Mouse (Mus musculus) bone marrow macrophage, adult 2 months (primary cell): ENCODE data around the gene Eri2. TPM values are rescaled to one million over a fixed set of nuclear protein-coding genes. Genes with fewer than 3 reads are reported as not detected.
"Not testable (repeated sequence)": the region's sequence is repeated elsewhere in the genome, so short reads cannot be mapped to it uniquely, and the experiment has no call there.

Source experiments
- H3K27ac ChIP-seq: 2 replicates; pipeline ENCODE4 v1.5.1; 2012; ENCODE audit warnings: low read depth, low read length; ENCODE audit not compliant: insufficient read depth
- H3K4me1 ChIP-seq: 2 replicates; pipeline ENCODE4 v1.6.1; 2012; ENCODE audit warnings: low read length; ENCODE audit not compliant: control insufficient read depth, insufficient read depth
- H3K4me3 ChIP-seq: 2 replicates; pipeline ENCODE4 v1.5.1; 2012; ENCODE audit warnings: mild to moderate bottlenecking, low read length, moderate library complexity; ENCODE audit not compliant: insufficient read depth
- CTCF ChIP-seq: IDR thresholded peaks from 2 replicates; pipeline ENCODE4 v1.5.1; 2012; ENCODE audit warnings: low read depth, mild to moderate bottlenecking, low read length, moderate library complexity
- POLR2A ChIP-seq: IDR thresholded peaks from 2 replicates; pipeline ENCODE4 v1.6.1; 2012; ENCODE audit warnings: mild to moderate bottlenecking, low read depth, low read length, borderline replicate concordance
- polyA plus RNA-seq: library from polyadenylated mRNA; stranded (reverse); fragments of >200 nt; gene quantifications from 2 replicates; pipeline ENCODE4 v1.2.4, GENCODE M21; 2012; ENCODE audit not compliant: missing spikeins, insufficient read depth, insufficient read length

The Eri2 gene
- polyA plus RNA-seq, 1 experiment = 9.6 TPM

DNA sequence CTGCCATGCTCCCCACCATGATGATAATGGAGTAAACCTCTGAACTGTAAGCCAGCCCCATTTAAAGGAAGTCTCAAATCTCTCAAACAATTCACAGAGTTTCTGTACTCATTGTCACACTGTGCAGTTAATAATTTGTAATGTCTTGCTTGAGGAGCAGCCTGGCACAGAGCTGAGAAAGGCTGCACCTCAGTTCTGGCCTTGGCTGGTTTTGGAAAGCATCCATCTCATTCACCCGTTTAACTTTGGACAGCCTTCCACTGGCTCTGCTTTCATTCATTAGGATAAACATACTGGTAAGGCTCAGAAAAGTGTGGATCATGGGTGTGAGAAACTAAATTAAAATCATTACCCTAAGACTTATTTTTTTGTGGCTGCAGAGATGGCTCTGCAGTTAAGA lies 48.0 kb downstream of the Eri2 start:
- no peak for TF ChIP-seq POLR2A
- no peak for TF ChIP-seq CTCF
- Histone ChIP-seq H3K4me3 (no peak overlapping the region), H3K4me1 (no peaks in the 10 kb centered on the region), H3K27ac (no peak overlapping the region)

DNA sequence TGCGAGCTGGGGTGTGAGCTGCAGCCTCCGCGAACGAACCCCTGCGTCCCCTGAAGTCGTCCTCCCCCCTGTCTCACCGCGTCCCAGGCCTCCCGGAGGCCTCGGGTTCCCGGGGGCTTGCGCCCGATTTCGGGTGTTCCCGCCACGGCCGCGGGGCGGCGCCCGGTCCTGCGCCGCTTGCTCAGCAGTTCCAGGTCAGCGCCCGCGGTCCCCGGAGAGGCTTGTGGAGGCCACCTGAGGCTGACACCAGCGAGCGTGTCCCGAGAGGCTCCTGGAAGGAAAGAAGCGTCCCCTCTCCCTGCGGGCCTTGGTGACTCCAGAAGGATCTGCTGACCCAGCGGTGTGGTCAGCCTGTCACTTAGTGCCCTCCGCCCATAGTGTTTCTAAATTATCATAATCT lies 49.5 kb downstream of the Eri2 start:
- Histone ChIP-seq H3K4me3 (no peak overlapping the region), H3K27ac (no peak overlapping the region), H3K4me1 (no peaks in the 10 kb centered on the region)
- no peak for TF ChIP-seq POLR2A
- 0 out of 2 replicates have a peak, but pooled peaks have one; percentile 7 for TF ChIP-seq CTCF

DNA sequence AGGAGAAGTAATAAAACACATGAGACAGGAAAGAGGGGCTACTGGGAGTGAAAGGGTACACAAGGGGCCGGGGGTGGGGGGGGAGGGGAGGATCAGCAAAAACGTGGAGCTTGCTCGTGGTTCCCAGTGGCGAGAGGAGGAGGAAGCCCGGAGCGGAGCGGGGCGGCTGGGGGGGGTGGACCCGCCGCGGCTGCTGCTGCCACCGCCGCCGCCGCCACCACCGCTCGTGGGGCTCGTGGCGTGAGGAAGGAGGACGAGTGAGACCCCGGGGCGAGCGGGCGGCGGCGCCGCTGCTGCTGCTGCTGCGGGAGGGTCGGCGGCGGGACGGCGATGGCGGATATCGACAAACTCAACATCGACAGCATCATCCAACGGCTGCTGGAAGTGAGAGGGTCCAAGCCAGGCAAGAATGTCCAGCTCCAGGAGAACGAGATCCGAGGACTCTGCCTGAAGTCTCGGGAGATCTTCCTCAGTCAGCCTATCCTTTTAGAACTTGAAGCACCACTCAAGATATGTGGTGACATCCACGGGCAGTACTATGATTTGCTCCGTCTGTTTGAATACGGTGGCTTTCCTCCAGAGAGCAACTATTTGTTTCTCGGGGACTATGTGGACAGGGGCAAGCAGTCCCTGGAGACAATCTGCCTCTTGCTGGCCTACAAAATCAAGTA lies 53.9 kb downstream of the Eri2 start:
- not testable (repeated sequence) for H3K4me1 ChIP-seq, H3K27ac ChIP-seq
- H3K4me3 ChIP-seq = peak overlapping the region; percentile 8; the same call in 1 of the 2 replicates

DNA sequence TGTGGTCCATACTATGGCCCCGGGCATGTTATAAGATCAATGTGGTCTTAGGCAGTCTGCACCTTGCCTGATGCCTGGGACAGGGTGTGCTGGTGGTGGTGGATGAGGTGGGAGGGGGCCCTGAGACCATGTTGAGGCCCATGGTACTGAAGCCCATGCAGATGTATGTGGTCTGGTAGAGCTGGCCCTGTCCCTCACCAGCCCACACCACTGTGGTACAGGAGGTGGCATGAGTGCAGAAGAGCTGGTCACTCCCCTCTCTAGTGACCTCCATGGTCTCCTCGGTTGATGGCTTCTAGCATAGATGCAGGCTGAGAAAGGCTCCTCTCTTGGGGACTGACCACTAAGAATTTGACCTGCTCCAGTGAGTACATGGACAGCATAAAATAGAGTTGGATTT lies 55.0 kb downstream of the Eri2 start:
- no peaks in the 10 kb centered on the region for H3K4me1 ChIP-seq
- H3K27ac ChIP-seq = no peak overlapping the region
- no peak for TF ChIP-seq CTCF
- no peak for TF ChIP-seq POLR2A
- no peak overlapping the region for H3K4me3 ChIP-seq

DNA sequence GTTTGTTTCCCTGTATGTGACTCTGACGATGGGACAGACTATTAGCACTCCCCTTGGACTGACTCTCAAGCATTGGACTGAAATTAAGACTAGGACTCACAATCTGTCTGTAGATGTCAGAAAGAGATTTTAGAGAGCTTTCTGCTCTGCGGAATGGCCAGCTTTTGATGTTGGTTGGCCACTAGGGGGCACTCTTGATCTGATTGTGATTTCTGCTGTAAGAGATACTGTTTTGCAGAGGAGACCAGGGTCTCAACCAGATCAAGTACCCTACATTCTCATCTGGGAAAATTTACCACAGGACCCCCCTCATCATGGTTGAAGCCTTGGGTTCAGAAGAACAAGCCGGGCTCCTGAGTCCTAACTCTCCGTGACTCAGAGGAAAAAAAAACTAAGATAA lies 62.6 kb downstream of the Eri2 start:
- not testable (repeated sequence) for H3K27ac ChIP-seq, H3K4me1 ChIP-seq, H3K4me3 ChIP-seq

DNA sequence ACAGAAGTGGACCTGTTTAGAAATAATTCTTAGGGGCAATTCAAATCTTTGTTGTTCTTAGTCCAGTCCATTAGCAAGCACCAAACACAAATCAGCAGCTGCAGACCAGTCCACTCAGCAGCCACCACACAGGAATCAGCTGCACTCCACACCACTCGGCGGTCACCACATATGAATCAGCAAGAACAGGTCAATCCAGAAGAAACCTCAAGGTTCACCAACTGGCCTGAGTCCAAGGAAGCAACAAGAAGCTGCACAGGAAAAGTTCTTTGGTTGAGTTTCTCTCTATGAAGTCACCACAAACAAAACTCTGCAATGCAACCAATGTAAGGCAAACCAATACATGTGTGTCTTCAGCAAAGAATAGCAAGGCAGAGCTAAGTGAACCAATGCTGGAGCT lies 66.2 kb downstream of the Eri2 start:
- no peak overlapping the region for H3K4me3 ChIP-seq
- no peaks in the 10 kb centered on the region for H3K4me1 ChIP-seq
- no peak overlapping the region for H3K27ac ChIP-seq
- no peak for TF ChIP-seq POLR2A
- no peak for TF ChIP-seq CTCF

DNA sequence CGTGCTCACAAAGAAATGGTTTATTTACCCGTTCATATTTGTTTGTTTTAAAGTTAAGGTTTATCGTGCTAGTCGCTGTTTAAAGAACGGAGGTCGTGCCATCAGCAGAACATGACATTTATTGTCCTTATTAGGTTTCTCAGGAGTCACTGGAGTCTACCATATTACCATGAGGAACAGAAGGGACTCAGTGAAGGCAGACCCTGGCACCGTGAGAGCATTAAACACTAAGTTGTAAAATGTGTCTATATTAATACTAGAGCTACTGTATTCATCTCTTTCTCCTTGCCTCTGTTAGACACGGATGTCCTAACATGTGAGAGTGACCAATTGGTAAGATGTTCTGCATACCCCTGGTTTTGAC lies 72.9 kb downstream of the Eri2 start:
- Histone ChIP-seq H3K27ac (no peak overlapping the region), H3K4me3 (peak overlapping the region; percentile 84)
- TF ChIP-seq CTCF (no peak), POLR2A (no peak)

DNA sequence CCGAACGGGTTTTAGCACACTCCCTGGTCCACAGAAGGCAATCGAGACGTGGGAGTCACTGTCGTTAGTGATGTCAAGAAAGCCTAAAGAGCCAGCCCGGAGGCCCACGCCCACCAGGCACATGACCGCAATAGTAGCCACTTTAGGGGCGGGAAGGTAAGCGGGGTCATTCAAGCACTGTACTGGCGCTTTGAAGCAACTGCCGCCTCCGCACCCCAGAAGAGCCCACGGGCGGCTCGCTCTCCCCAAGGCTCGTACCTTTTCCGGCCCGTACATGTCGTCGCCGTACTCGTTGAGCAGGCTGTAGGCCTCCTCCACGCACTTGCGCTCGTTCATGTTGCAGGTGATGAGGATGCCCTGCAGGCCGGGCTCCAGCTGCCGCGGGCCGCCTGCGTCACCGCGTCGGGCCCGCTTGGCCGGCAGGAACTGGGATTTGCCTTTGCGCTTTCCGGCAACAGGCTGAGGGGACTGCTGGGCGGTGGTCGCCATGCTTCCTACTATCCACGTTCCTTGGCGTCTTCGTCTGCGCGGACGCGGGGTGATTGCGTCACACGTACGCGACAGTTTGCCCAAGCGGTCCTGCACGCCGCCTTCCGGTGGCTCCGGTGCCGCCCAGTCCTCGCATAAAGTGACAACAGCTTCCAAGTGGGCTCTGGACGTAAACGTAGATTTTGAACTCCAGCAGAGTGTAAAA lies 73.5 kb downstream of the Eri2 start, which contains the start of gene Thumpd1:
Thumpd1 (minus strand) TSS at position 546 of the 694 bp plus-strand sequence.
- TF ChIP-seq POLR2A = no peak
- no peak for TF ChIP-seq CTCF
- peaks cover 3% of the 10 kb centered on the region for H3K4me1 ChIP-seq
- H3K27ac ChIP-seq = peak within 1 kb of the TSS; percentile 14; the same call in 1 of the 2 replicates
- peak within 1 kb of the TSS; percentile 84 for H3K4me3 ChIP-seq

More for the DNA sequence above, 72.9 kb downstream of the Eri2 start:
- peaks cover 3% of the 10 kb centered on the region for H3K4me1 ChIP-seq

Other genes with a start within 250 kb of the Eri2 start
- not detected in 2 replicates for gene Acsm2, start 239.7 kb downstream of the Eri2 start, polyA plus RNA-seq
- gene Acsm1, start 187.0 kb downstream of the Eri2 start, polyA plus RNA-seq = not detected in 2 replicates
- gene Acsm4, start 104.0 kb downstream of the Eri2 start, polyA plus RNA-seq = not detected in 2 replicates
- gene Thumpd1, start 73.3 kb downstream of the Eri2 start, polyA plus RNA-seq = 22.0 and 24.1 TPM in 2 replicates
- not detected in 2 replicates for gene Acsm3, start 33.1 kb downstream of the Eri2 start, polyA plus RNA-seq
- gene Rexo5, start 52 bp downstream of the Eri2 start, polyA plus RNA-seq = 17.0 and 27.5 TPM in 2 replicates
- 6.4 and 7.1 TPM in 2 replicates for gene Lyrm1, start 101.8 kb upstream of the Eri2 start, polyA plus RNA-seq
- 7.8 and 13.0 TPM in 2 replicates for gene Dcun1d3, start 102.2 kb upstream of the Eri2 start, polyA plus RNA-seq